Mouse (Mus musculus) brain, embryonic 14.5 days (tissue): Measurements from ENCODE around the gene Cckar.

ENCODE experiments used
- CTCF ChIP-seq: fragments of 200-500 bp; IDR thresholded peaks from 2 replicates; pipeline ENCODE4 v1.5.1; 2012; ENCODE audit warnings: inconsistent platforms, mild to moderate bottlenecking, moderate library complexity, borderline replicate concordance; ENCODE audit not compliant: insufficient read depth, insufficient read length; ENCODE audit errors: extremely low read depth
- POLR2A ChIP-seq: fragments of 200-500 bp; IDR thresholded peaks from 2 replicates; pipeline ENCODE4 v1.6.1; 2012; ENCODE audit warnings: mild to moderate bottlenecking, inconsistent platforms, borderline replicate concordance; ENCODE audit not compliant: poor library complexity, insufficient read depth, insufficient read length, severe bottlenecking; ENCODE audit errors: extremely low read depth

GRCm38 (mm10) chr5:53656596-53656995, 50.9 kb downstream of the Cckar start:
- no peak for TF ChIP-seq POLR2A
- TF ChIP-seq CTCF, result no peak
